Mouse (Mus musculus): Measurements from ENCODE around the gene Megf8. TPM values are rescaled to one million over a fixed set of nuclear protein-coding genes. Genes with fewer than 3 reads are reported as not detected.

The Megf8 gene
- total and polyA plus RNA-seq, 3 experiments: 37.1 to 102 (median 41.5) TPM

DNA sequence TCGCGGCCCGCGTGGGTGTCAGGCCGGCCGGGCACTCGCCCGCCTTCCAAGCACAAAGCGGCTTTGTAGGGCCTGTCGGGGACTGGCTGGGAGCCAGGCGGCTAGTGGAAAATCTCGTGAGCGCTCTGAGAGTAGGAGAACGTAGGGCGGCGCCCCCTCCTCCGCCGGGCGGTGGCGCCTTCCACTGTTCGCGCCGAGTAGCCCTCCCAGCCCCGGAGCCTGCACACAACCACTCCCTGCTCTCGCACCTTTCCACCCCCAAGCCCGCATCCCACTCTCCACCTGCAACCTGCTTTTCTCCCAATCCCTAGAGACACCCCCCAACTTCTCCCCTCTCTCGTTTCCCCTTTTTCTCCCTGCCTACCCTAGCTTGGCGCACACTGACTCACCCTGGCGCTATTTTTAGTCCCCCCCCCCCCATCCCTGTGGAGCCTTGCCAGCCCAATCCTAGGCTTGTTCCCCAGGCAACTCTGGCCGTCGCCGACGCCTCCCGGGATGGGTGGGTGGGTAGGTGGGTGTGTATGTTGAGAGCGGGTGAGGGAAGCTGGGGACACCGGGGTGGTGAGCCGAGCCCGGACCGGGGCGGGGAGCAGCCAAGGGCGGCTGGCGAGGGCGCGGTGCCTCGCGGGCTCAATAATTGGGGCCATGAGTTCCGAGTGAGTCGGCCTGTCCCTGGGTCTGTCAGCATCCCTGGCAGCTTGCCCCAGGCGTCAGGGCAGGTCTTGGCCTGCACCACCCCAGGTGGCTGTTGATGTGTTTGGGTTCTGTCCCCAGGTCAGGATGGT, 37.7 kb upstream of the Megf8 start:
- peak; percentile 93 for DNase-seq

DNA sequence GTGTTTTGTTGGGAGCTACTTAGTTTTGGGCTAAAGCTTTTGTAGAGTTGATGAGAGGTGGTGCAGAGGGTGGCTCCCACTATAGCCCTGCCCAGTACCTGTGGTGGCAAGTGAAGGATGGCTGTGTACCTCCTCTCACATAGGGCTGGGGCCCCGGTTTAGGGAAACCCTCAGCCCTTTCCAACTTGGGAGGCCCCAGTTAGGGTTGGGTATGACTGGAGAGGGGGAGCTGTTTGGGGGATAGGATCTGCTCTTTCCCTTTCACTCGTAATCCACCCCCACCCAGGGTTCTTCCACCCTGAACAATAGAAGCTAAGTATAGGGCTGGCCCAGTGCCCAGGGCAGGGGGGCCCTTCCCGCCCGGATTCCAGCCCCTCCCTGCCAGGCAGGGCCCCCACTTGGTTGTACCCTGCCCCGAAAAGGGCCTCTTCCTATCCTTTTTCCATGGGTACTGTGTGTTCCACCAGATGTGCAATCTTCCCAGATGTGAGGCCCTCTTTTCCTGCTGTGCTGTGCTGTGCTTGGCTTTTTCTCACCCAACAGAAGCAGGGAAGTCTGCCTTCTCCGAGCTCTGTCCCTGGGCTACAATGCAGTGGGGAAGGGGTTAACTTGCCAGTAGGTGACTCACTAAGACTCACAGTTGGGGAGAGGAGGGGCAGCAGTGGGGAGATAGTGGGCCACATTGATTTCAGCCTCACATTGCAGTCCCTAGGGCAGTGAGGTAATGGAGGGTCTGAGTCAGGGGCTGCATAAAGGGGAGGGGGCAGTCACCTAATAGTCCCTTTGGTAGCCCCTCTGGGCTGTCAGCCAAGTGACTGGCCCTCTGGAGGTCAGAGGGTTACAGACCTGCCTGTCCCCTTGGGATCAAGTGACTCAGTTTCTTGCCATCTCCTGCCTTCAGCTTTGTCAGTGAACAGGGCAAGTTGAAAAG, 36.8 kb upstream of the Megf8 start:
- DNase-seq: peak; percentile 82

DNA sequence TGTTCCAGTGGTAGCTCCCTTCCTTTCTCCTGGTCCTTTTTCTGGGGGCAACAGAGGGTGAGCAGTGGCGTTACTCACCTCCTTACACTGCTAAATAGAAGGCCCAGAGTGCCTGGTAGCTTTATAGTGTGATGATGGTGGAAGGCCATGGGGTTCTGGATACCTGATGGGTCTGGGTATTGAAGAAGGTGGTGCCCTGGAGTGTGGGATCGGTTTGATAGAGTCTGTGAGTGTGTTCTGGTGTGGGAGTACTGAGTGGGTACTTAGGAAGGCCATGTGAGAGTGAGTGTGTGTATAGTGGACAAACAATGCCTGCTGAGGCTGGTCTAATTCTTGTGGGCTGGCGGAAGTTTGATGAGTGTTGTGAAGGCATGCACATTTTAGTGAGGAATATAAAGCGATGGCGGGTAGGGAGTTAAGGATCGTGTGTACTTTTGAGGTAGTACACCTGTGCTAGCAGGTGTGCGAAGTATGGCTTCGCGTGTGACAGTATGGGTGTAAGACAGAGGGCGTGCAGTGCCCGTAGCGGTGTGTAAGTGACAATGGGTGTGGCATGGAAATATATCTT, 35.7 kb upstream of the Megf8 start:
- DNase-seq: peak; percentile 19

DNA sequence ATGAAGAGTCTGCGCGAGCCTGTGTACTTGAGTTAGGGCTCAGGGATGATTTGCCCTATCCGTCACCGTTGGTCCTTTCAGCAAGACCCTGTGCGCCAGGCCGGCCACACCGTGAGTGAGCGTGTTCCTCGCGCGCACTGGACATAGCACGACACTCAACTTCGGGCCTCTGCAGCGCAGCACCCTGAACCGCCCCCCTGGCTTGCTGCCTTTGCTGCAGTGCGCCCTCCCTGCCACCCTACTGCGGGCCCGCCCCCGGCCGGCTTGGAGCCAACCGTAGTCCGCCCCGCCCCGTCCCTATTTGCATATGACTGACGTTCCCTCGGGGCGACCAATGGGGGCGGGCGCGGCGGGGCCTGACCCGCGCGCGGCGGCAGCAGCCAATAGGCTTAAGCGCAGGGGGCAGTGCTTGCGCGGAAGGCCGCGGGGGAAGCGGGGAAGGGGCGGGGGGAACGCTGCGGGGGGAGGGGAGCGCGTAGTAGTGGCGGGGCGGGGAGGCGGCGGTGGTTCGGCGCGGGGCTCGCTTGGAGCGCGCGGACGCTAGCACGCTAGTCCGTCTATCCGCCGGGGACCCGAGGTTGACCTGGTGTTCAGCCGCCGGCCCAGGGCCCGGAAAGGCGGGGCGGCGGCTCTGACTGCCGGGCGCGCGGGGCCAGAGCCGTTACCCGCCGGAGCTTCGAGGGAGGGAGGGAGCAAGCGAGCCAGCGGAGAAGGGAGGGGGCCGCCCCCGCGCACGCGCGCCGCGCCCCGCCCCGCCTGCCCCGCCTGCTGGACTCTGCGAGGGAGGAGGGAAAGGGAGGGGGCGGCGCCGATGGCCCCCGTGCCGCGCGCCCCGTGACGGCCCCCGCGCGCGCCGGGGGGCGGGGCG, 35.0 kb upstream of the Megf8 start:
- peak; percentile 99 for DNase-seq

DNA sequence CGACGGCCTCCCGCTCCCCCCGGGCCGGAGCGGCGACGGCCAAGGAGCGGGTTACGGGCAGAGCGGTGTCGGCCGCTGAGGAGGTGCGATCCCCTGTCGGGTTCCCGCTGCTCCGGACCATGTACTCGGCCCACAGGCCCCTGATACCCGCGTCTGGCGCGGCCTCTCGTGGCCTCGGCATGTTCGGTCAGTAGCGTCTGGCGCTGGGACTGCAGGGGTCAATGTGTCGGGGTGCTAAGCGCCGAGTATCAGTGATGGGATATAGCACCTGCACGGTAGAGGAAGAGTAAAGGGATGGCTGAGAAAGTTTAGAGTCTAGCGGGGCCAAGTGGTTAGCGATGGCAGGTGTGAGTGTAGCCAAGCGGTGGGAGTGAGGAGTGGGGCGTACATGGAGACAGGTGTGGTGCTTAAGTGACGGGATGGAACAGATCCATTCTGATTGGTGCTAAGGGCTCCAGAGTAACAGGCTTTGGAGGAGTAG, 34.2 kb upstream of the Megf8 start:
- peak; percentile 71 for DNase-seq

DNA sequence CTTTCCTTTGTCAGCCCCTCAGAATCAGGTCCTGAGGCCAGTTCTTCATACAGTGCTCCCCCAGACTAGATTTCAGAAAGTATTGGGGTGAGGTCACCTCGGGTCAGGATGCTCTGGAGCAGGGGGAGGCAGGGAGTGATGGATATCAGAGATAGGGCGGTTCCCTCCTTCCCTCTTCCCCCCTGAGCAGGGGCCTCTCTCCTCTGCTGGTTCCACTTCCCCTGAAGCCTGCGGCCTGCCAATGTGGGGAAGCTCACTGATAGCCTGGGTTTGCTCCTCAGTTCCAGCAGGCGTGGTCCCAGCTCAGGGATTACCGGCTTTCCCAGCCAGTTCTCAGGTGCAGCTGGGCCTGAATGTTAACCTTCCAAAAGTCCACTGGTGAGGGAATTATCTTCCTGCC, 33.3 kb upstream of the Megf8 start:
- peak; percentile 29 for DNase-seq

DNA sequence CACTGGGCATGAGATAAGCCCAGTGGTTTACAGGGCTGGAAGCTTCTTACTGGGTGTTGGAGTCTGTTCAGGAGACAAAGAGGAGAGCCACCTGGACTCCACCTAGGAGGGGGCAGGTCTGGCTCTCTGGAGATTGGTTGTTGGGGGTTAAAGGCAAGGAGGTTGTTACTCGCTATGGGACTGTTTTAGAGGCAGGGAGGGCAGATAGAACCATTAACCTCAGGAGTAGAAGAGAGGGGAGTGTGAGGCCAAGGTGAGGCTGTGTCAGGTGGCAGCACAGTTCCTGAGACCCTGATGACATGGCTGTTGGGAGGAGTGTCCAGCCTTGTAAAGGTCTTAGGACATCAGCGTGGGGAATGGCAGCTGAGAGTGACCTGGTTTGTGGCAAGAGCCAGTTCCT, 32.8 kb upstream of the Megf8 start:
- DNase-seq: peak; percentile 13

DNA sequence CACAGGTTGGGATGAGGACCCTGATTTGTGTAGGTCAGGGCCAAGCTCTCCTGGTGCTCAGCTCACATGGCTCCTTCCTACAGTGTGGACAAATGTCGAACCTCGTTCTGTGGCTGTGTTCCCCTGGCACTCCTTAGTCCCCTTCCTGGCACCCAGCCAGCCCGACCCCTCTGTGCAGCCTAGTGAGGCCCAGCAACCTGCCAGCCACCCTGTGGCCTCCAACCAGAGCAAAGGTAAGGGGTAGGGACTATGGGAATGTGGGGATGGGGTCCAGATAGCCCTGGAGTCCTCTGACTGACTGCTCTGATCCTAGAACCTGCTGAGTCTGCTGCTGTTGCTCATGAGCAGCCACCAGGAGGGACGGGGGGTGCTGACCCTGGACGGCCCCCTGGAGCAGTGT, 32.2 kb upstream of the Megf8 start:
- DNase-seq: peak; percentile 23

DNA sequence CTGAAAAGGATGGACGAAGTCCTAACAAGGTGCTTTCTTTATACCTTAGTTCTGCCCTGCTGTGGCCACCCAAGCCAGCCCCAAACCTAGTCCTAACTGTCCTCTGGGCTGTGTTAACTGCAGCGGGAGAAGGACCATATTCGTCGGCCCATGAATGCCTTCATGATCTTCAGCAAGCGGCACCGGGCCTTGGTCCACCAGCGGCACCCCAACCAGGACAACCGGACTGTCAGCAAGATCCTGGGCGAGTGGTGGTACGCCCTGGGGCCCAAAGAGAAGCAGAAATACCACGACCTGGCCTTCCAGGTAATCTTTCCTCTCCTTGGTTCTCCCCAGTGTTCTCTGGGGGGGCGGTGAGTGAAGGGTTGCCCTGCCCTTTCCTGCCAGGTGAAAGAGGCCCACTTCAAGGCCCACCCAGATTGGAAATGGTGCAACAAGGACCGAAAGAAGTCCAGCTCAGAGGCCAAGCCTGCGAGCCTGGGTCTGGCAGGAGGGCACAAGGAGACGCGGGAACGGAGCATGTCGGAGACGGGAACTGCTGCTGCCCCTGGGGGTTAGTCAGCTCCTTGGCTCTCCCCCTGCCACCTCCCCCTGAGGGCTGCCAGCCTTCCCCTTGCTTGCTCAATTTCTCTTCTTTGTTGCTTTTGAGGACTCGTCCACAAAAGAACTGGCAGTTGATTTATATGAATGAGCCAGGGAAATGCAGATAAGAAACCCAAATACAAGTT, 31.3 kb upstream of the Megf8 start:
- DNase-seq: peak; percentile 4

DNA sequence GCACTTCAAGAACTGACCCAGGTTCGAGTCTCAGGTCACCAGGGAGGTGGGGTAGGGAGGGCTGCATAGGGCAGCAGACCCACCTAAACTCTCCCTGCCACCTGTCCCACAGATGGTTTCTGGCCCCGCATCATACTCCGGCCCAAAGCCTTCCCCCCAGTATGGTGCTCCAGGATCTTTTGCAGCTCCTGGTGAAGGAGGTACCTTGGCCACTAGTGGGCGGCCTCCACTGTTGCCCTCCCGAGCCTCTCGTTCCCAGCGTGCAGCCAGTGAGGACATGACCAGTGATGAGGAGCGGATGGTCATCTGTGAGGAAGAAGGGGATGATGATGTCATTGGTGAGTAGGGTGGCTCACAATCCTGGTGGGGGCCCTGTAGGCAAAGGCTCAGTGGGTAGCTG, 30.0 kb upstream of the Megf8 start:
- DNase-seq: no peak

DNA sequence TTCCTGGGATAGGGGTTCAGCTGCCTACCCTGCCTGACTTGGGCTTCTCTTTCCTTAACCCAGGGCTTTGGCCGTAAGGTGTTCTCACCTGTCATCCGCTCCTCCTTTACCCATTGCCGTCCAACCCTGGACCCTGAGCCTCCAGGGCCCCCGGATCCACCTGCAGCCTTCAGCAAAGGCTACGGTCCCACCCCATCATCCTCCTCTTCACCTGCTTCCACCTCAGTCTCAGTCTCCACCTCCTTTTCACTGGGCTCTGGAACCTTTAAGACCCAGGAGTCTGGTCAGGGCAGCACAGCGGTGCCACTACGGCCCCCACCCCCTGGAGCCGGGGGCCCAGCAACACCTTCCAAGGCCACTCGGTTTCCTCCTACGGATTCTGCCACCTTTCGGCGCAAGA, 29.0 kb upstream of the Megf8 start:
- no peak for DNase-seq

DNA sequence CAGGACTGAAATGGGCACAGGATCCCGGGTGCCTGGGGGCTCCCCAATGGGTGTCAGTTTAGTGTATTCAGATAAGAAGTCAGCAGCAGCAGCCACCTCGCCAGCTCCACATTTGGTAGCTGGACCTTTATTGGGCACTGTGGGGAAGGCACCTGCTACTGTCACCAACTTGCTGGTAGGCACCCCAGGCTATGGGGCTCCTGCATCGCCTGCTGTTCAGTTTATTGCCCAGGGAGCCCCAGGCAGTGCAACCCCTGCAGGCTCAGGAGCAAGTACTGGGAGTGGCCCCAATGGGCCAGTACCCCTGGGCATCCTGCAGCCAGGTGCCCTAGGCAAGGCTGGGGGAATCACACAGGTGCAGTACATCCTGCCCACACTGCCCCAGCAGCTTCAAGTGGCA, 28.2 kb upstream of the Megf8 start:
- DNase-seq: no peak

DNA sequence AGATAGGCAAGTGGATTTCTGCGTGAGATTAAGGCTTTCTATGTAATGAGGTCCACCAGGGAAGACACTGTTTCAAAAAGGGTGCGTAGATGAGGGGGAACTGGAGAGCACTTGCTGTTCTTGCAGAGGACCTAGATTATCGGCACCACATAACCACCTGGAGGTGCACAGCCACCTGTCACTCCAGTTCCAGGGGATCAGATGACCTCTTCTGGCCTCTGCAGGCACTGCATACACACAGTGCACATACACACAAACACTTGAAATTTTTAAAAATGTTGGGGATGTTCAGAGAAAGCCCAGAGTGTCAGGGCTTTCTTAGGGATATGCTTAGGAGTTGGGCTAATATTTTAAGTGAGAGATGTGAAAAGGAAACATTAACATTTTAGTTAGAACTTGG, 27.0 kb upstream of the Megf8 start:
- DNase-seq: no peak

DNA sequence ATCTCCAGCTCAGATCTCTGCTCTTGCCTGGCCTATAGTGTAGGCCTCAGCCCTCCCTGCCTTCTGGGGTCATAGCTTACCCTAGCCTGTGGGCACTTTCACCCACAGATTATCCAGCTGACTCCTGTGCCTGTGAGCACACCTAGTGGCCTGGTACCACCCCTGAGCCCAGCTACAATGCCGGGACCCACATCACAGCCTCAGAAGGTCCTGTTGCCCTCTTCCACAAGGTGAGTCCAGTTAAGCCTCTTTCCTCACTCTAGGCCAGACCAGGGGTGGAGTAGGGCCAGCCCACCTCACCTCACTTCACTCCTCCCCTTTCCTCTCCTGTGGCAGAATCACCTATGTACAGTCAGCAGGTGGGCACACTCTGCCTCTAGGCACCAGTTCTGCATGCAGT, 26.5 kb upstream of the Megf8 start:
- no peak for DNase-seq

DNA sequence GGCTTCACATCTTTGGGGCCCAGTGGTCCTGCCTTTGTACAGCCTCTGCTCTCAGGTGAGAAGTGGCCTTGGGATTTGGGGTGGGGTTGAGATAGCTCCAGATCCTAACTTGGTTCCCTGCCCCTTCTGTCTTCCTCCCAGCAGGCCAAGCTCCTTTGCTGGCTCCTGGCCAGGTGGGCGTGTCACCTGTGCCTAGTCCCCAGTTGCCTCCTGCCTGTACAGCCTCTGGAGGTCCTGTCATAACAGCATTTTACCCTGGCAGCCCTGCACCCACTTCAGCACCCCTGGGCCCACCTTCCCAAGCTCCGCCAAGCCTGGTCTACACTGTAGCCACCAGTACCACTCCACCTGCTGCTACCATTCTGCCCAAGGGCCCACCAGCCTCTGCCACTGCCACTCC, 26.1 kb upstream of the Megf8 start:
- peak; percentile 57 for DNase-seq

DNA sequence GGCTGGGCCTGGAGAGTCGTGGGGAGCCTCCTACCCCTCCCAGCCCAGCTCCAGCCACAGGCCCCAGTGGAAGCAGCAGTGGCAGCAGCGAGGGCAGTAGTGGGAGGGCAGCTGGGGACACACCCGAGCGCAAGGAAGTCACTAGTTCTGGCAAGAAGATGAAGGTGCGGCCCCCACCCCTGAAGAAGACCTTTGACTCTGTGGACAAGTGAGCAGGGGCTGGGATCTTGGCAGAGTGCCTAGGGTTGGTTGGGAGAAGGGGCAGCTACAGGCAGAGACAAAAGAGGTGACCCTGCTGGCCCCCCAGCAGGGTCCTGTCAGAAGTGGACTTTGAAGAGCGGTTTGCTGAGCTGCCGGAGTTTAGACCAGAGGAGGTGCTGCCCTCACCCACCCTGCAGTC, 24.9 kb upstream of the Megf8 start:
- DNase-seq: no peak

DNA sequence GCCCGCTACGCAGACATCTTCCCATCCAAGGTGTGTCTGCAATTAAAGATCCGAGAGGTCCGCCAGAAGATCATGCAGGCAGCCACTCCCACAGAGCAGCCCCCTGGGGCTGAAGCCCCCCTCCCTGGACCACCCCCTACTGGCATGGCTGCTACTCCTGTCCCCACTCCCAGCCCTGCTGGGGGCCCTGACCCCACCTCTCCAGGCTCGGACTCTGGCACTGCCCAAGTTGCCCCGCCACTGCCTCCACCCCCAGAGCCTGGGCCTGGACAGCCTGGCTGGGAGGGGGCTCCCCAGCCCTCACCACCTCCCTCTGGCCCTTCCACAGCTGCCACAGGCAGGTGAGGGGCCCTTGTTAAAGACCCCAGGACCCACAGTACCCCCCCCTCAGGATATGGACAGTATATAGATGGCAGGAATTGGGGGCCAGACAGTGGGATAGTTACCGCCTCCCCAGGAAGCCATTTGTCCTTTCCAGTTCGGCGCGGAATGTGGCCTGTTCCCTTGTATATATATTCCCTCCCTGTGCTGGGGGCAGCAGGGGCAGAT, 23.7 kb upstream of the Megf8 start:
- DNase-seq: no peak

DNA sequence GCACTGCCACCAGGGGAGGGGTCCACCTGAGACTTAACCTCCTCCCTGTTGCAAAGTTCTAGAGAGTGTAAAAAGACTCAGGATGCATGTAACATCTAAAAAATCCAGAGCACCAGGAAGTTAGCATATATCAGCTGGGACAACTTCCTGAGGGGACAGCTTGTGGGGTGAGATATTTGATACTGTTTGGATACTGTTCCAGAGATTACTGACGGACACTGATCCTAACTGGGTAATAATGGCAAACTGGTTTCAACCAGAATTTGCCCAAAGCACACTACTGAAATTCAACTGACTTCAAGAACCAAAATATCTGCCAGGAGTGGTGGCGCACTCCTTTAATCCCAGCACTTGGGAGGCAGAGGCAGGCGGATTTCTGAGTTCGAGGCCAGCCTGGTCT, 22.5 kb upstream of the Megf8 start:
- DNase-seq: no peak

DNA sequence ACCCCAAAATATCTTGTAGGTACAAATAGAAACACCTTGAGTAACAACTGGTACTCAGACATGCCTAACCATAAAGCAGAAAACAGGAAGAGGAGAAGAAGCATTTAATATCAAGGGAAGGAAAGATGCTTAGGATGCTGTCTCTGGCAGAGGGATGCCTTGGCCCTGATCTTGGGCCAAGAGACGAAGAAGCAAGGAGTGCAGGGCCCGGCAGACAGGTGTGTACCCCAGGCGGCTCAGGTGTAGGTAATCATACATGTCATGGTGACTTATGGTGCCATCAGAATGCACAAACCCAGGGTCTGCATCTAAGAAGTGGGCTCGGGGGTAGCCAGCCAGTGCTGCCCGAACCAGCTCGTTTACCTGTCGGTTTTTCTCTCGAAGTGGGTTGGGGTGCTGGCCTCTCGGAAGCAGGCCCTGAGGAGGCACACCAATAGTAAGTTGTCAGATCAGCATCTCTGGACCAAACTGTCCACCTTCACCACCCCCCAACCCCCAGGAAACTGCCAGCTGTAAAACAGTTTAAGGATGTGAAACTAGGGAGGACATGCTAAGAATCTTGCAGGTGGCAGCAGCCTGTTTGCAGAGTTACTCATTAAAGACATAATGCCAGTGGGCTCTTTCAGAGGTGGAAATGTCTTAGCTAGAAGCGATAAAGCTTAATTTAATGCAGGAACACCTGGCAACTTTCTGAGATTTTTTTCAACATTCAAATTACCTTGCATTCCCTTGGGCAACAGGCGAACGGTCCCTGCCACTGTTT, 21.8 kb upstream of the Megf8 start:
- DNase-seq: no peak

DNA sequence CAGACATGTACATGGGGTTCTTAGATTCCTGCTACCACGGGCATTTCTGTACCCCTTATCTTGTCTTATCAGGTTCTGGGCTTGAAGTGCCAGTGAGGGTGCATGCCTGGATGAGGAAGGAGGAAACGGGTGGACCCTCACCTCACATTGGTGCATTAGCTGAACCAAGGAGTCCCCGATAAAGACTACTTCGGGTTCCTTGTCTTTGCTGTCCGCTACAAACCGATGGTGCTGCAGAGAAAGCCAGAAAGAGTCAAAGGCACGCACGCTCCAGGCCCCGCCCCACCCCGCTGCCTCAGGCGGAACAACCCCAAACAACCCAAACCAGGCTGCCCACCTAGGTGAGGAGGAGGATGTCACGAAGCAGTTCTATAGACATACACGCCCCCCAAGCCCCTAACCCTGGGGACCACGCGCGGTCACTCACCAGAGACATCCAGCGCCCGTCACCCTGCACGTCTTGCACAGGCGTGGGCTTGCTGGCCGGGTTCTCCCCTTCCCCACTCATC, 20.0 kb upstream of the Megf8 start:
- no peak for DNase-seq

Data from adrenal gland, adult 2 months (tissue).